Mouse (Mus musculus) stomach, postnatal 0 days (tissue): ENCODE results near the gene Cox15. TPM values are rescaled to one million over a fixed set of nuclear protein-coding genes. Genes with fewer than 3 reads are reported as not detected.
A peak's percentile ranks its signal among the peaks of the same experiment; 100 is the strongest.

Experiments used
- ATAC-seq: fragments of 200-750 bp; cut with Nextera tagmentation; 2 replicates; pipeline ENCODE4 v1.8.0; 2017; ENCODE audit not compliant: low FRiP score, low TSS enrichment
- DNase-seq: peaks from one replicate; pipeline ENCODE4 v3.0.0-alpha.2; 2016; ENCODE audit warnings: low spot score
- H3K27ac ChIP-seq: fragments of 300-500 bp; sonication (generic); replicated peaks from 2 replicates; pipeline ENCODE4 v1.5.1; 2014; ENCODE audit warnings: mild to moderate bottlenecking, control low read depth
- H3K27me3 ChIP-seq: fragments of 300-500 bp; sonication (generic); 2 replicates; pipeline ENCODE4 v1.6.1; 2014; ENCODE audit warnings: low read length; ENCODE audit not compliant: control insufficient read depth, insufficient read depth
- H3K36me3 ChIP-seq: fragments of 300-500 bp; sonication (generic); 2 replicates; pipeline ENCODE4 v1.6.1; 2014; ENCODE audit warnings: low read length, mixed read lengths; ENCODE audit not compliant: control insufficient read depth, insufficient read depth
- H3K4me1 ChIP-seq: fragments of 300-500 bp; sonication (generic); replicated peaks from 2 replicates; pipeline ENCODE4 v1.6.1; 2014; ENCODE audit warnings: antibody characterized with exemption; ENCODE audit not compliant: control insufficient read depth, insufficient read depth
- H3K4me2 ChIP-seq: fragments of 300-500 bp; sonication (generic); replicated peaks from 2 replicates; pipeline ENCODE4 v1.6.1; 2014; ENCODE audit warnings: low read depth, mild to moderate bottlenecking, control low read depth, moderate library complexity
- H3K4me3 ChIP-seq: fragments of 300-500 bp; sonication (generic); 2 replicates; pipeline ENCODE4 v1.5.1; 2014; ENCODE audit warnings: low read depth, low read length, control low read depth
- H3K9ac ChIP-seq: fragments of 300-500 bp; sonication (generic); 2 replicates; pipeline ENCODE4 v1.6.1; 2014; ENCODE audit warnings: mild to moderate bottlenecking, low read length, control low read depth, mixed read lengths
- H3K9me3 ChIP-seq: fragments of 300-500 bp; sonication (generic); 2 replicates; pipeline ENCODE4 v1.6.1; 2016; ENCODE audit warnings: low read length; ENCODE audit not compliant: control insufficient read depth
- CTCF ChIP-seq: IDR thresholded peaks from 2 replicates; pipeline ENCODE4 v1.5.1; 2016; ENCODE audit warnings: antibody characterized with exemption, low read depth, mild to moderate bottlenecking, moderate library complexity
- EP300 ChIP-seq: optimal IDR thresholded peaks from 2 replicates; pipeline ENCODE3; 2016; ENCODE audit warnings: antibody characterized with exemption
- WGBS: fragments of 180-500 bp; shearing (Covaris S2); extraction: QIAGEN DNeasy Blood & Tissue Kit; methylation state at CpG from one replicate; pipeline ENCODE4 v1.1.7; 2014; 5-methylcytosine and 5-hydroxymethylcytosine counted together
- polyA plus RNA-seq: library from polyadenylated mRNA; unstranded; fragments of >200 nt; fragmentation: Nextera tagmentation; extraction: Ambion mirVana; gene quantifications from 2 replicates; pipeline ENCODE4 v1.2.1, GENCODE M21; 2015

Cox15 gene
- polyA plus RNA-seq: 5.3 and 5.6 TPM in 2 replicates

DNA sequence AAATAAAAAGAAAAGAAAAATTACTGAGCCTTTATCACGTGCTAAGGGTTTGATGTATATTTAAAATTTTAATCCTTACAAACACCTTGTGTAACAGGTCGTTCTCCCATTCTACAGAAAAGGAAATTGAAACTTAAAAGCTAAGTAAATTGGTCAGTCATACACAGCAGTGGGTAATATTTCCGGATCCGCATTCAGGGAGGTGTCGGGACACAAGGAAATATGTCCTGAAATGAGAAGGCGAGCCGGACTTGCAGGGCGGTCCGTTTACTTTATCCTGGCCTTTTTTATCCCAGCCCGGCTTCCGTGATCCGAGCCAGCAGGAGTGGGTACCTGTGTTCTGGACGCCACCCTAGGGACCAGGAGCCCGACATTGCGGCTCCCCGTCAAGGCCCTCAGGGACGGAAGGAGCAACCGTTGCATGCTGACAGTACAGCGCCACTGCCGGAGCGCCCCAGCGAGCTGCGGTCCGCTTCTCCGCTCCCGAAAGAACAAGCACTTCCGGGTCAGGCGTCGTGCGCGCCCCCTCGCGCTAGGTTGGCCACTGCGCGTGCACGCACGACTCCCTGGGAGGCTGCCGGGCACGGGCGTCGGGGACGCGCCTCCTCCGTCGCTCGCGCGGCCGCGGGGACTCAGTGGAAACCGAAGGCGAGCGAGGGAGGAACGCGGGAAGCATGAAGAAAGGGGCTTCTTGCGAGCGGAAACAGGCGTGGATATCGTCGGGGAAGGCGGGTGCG lies at the start of gene Cox15, which contains the start of gene Cutc:
Gene Cox15 (minus strand): TSS at position 512 of the 737 bp plus-strand sequence.
Gene Cutc (plus strand): TSS at position 508 of the 737 bp plus-strand sequence.
- under 1% methylated on average over 61 of the region's 62 CpGs for WGBS
- H3K27me3 ChIP-seq: no peaks in the 10 kb centered on the region
- H3K4me1 ChIP-seq: no peaks in the 10 kb centered on the region
- H3K9ac ChIP-seq: peak within 1 kb of the TSS; percentile 81
- H3K36me3 ChIP-seq: peaks cover 8% of the 10 kb centered on the region
- DNase-seq (peak; percentile 97), ATAC-seq (peak; percentile 91)
- peak within 1 kb of the TSS; percentile 99 for H3K27ac ChIP-seq
- H3K4me3 ChIP-seq: peak within 1 kb of the TSS; percentile 66
- no peaks in the 10 kb centered on the region for H3K9me3 ChIP-seq
- TF ChIP-seq EP300 (no peak), CTCF (peak; percentile 55)
- peak within 1 kb of the TSS; percentile 56 for H3K4me2 ChIP-seq

DNA sequence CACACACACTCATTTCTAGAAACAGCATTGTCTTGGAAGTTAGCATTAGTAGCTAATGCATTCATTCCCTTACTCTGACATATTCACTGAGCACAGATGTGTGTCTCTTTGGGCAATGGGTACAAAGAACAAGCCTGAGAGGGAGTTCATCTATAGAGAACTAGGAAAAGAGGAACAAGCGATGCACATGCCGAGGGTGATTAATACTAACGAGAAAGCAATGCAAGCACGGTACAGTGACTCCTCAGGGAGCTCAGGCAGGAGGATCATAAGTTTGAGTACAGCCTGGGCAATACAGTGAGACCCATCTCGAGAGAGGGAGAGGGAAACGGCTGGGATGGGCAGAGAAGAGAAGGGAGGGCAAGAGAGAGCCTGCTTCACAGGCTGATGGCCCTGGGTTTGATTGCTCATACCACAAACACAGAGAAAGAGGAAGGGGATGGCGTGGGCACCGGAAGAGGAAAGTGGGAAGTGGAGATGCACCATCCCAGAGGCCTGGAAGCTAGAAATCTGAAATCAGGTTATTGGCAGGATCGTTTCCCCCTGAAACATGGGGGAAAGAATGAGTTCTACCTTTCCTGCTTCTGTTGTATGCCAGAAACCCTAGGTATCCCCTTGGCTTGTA lies 48.7 kb upstream of the Cox15 start:
- Histone ChIP-seq H3K27me3 (no peaks in the 10 kb centered on the region), H3K4me1 (no peaks in the 10 kb centered on the region), H3K27ac (no peak overlapping the region), H3K9me3 (no peaks in the 10 kb centered on the region), H3K9ac (no peak overlapping the region), H3K36me3 (no peaks in the 10 kb centered on the region), H3K4me3 (no peak overlapping the region), H3K4me2 (no peak overlapping the region)
- TF ChIP-seq CTCF (no peak), EP300 (no peak)
- 77% methylated on average over 9 of the region's 9 CpGs for WGBS
- no peak for DNase-seq
- ATAC-seq: no peak

DNA sequence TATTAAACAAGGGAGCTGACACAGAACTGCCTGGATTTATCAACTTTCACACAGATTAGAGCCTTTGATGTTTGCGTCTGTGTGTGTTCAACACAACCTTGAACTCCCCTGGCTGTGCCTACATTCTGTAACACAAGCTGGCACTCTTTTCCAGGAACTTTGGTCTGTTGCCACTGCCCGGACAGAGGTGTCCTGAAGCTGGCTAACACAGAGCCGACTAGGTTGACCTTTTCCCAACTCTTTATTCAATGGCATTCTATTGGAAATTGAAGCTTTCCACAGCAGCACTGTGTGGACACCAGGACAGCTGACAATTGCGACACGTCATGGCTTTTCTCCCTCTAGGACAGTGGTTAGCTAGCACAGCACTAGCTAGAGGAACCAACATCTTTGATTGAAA lies 44.4 kb upstream of the Cox15 start:
- Histone ChIP-seq H3K4me3 (no peak overlapping the region), H3K36me3 (no peaks in the 10 kb centered on the region), H3K4me2 (no peak overlapping the region), H3K9ac (no peak overlapping the region), H3K4me1 (no peaks in the 10 kb centered on the region), H3K27me3 (no peaks in the 10 kb centered on the region), H3K9me3 (no peaks in the 10 kb centered on the region), H3K27ac (no peak overlapping the region)
- DNase-seq (no peak), ATAC-seq (peak; percentile 61; the same call in 1 of the 2 replicates)
- no peak for TF ChIP-seq CTCF
- no peak for TF ChIP-seq EP300
- 65% methylated on average over 5 of the region's 5 CpGs for WGBS

DNA sequence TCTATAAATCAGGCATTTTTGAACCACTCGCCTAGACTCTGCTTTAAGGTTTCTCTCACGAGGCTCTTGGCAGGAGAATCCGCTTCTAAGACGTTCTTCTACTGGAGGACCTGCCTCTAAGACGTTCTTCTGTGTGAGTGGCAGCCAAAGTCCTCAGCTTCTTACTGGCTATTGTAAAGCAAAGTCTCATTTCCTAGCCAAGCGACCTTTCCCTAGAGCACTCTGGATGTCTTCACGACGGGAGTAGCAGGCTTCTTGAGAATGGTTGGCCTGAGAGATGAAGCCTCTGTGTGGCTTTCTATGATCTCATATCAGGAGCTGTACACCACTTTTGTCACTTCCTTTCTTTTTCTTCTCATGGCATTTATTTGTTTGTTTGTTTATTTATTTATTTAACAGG lies 42.7 kb upstream of the Cox15 start:
- H3K36me3 ChIP-seq: no peaks in the 10 kb centered on the region
- H3K9ac ChIP-seq: no peak overlapping the region
- DNase-seq: no peak
- no peaks in the 10 kb centered on the region for H3K4me1 ChIP-seq
- H3K27ac ChIP-seq: no peak overlapping the region
- no peak overlapping the region for H3K4me3 ChIP-seq
- no peak for TF ChIP-seq CTCF
- ATAC-seq: no peak
- H3K4me2 ChIP-seq: no peak overlapping the region
- no peaks in the 10 kb centered on the region for H3K27me3 ChIP-seq
- H3K9me3 ChIP-seq: no peaks in the 10 kb centered on the region
- 57% methylated on average over 8 of the region's 8 CpGs for WGBS

DNA sequence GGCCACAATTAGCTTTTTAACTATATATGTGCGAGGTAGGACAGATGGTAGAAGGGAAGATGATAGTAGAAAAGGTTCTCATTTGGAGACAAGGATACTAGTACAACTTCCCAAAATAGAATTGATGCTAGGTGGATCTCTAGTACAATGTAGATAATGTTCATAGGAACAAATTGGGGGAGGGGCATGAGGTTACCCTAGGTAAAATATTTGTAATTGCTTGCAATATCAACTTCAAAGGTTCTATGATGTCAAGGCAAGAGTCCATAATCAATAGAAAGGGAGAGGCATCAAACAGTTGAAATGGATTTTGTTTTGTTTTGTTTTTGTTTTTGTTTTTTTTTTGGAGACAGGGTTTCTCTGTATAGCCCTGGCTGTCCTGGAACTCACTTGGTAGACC lies 41.2 kb upstream of the Cox15 start:
- no peaks in the 10 kb centered on the region for H3K9me3 ChIP-seq
- H3K4me1 ChIP-seq: no peaks in the 10 kb centered on the region
- no peak overlapping the region for H3K4me2 ChIP-seq
- ATAC-seq (no peak), DNase-seq (no peak)
- H3K4me3 ChIP-seq: no peak overlapping the region
- H3K9ac ChIP-seq: no peak overlapping the region
- H3K27ac ChIP-seq: no peak overlapping the region
- WGBS: 93% methylated on average over 1 of the region's 1 CpGs
- no peaks in the 10 kb centered on the region for H3K36me3 ChIP-seq
- TF ChIP-seq CTCF (no peak), EP300 (no peak)
- no peaks in the 10 kb centered on the region for H3K27me3 ChIP-seq

DNA sequence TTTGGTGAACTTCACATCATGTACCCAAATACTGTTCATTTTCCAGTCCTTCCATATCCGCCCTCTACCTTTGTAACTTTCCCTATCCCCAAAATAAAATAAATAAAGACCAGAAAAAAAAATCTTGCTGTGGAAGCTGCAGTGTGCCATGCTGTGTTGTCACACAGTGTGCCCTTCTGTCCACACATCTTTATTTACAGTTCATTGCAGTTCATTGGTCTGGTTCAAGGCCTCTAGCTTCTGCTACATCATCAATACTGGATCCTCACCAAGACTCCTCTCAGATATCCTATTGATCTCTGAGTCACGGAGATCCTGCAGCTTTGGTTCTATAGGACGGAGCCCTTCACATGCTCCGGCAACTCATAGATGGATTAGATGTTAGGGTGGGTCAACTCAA lies 39.7 kb upstream of the Cox15 start:
- Histone ChIP-seq H3K36me3 (no peaks in the 10 kb centered on the region), H3K27me3 (no peaks in the 10 kb centered on the region), H3K27ac (no peak overlapping the region), H3K4me3 (no peak overlapping the region), H3K9me3 (no peaks in the 10 kb centered on the region), H3K4me2 (no peak overlapping the region), H3K4me1 (no peaks in the 10 kb centered on the region), H3K9ac (no peak overlapping the region)
- ATAC-seq (no peak), DNase-seq (no peak)
- WGBS: 84% methylated on average over 4 of the region's 4 CpGs
- TF ChIP-seq EP300: no peak
- TF ChIP-seq CTCF: no peak
